Mouse (Mus musculus) frontal cortex, adult (tissue): ENCODE data around the gene Phlpp2.
A peak's percentile ranks its signal among the peaks of the same experiment; 100 is the strongest.

Experiments
- ATAC-seq: cut with Nextera tagmentation; 2 replicates; pipeline ENCODE4 v1.9.2; 2017; ENCODE audit warnings: mild to moderate bottlenecking, moderate library complexity, mixed read lengths; ENCODE audit not compliant: low TSS enrichment

The Phlpp2 gene

DNA sequence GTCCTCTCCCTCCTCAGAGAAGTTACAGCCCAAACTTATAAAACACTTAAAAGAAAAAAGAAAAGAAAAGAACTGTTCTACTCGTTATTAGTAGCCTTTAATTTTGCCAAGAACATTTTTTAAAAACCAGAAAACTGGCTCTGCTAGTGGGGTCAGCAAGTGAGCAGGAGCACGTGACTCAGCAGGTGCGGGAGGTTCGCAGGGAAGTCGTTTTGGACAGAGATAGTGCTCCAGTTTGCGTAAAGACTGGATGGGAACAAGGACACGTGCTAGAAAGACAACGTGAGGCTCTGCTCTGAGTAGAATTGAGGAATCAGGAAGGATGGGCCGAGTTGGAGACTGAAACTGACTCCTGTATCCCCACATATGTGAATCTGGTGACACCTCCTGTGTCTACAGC, 94.6 kb downstream of the Phlpp2 start:
- no peak for ATAC-seq

DNA sequence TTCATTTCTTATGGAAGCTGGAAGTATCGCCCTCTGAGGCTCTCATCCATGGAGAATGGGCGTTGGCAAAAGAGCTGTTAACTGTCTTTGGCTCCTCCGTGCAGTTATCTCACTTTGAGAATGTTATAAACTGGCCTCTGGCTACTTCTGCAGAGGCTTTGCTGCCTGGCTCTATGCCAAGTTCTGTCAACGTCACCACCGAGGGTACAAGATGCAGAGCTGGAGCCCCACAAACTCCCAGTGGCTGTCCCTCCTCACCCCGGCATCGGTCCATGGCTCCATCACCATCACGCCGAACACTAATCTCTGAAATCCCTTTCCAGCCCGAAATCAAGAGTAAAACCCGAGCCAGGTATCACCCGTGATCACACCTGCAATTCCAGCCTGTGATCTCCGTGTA, 95.1 kb downstream of the Phlpp2 start:
- no peak for ATAC-seq

DNA sequence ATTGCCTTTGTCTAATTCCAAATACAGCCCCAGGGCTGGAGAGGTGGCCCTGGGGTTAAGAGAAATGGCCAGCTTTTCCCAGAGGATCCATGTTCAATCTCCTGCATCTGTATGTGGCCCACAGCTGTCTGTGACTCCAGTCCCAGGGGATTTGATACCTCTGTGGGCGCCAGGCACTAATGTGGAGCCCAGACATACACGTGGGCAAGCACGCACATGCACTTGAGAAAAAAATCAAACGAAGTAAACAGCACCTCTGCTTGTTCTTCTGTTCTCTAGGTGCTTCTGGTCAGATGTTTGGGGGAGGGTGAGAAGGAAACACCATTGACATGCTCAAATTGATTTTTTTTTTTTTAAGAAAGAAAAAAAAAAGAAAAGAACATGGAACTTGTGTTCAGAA, 95.8 kb downstream of the Phlpp2 start:
- ATAC-seq, result no peak

DNA sequence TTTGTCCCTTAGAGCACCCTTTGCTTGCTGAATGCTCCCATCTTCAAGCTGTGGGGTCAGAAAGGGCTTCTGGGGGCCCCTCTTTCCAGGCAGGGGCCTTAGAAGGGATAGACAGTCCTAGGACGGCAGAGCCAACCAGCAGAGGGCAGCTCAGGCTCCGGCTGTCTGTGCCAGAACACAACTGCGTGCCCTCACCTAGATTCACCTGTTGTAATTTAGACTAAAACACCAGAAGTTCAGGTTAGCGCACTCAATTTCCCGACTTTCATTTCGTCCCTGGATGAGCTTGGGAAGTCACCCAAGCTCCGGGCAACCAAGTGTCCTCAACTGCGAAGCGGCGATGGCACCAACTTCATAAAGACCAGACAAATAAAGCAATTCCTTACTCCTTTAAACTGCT, 100.5 kb downstream of the Phlpp2 start:
- no peak for ATAC-seq

DNA sequence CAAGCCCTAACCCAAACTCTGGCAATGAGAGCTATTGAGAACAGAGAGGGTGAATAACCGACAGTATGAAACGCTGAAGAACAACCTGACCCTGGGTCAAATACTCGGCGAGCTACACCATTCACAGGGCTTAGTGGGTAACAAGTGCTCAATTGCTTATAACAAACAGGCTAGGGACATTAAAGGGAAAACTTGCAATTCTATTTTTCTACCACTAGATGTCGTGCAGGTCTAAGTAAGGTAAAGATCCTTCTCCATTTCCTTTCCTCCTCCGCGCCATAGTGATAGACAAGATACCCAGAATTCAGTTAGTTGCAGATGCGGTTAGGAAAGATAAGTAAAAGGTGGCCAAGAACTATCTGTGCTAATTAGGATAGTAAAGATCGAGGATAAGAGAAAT, 102.0 kb downstream of the Phlpp2 start:
- ATAC-seq, result peak; percentile 88

DNA sequence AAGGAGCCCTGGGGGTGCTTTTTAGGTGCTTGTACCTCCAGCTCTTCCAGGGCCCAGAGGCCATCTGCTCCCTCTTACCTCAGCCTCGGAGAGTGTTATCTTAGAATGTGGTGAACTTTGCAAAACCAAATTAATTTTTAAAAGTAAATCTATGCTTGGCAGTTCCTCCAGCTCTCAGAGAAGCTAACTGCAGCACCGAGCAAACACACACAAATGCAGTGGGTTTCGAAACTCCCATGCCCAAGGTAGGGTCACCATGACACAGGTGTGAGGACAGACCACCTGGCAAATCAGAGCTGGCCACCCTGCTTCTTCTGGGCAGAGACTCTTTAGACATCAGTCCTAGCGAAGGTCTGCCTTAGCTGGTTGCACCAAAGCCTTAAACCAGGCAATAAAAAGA, 104.6 kb downstream of the Phlpp2 start:
- no peak for ATAC-seq

DNA sequence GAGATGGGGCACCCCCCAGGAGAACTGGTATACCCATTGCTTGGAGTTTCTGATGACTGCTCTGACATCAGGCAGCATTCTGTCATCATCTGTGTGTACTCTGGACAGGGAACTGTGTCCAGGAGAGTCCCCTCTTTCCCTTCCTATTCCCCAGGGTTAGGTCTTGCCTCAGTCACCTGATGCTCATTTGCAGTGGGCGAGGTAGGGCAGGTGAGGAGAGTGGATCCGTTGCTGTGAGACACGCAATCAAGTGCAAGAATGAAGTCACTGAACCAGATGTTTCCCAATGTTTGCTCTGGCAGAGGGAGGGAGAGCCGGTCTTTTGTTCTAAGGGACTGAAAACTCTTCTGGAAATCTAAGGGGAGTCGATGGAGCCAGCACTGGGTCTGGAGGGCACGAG, 111.0 kb downstream of the Phlpp2 start:
- no peak for ATAC-seq

DNA sequence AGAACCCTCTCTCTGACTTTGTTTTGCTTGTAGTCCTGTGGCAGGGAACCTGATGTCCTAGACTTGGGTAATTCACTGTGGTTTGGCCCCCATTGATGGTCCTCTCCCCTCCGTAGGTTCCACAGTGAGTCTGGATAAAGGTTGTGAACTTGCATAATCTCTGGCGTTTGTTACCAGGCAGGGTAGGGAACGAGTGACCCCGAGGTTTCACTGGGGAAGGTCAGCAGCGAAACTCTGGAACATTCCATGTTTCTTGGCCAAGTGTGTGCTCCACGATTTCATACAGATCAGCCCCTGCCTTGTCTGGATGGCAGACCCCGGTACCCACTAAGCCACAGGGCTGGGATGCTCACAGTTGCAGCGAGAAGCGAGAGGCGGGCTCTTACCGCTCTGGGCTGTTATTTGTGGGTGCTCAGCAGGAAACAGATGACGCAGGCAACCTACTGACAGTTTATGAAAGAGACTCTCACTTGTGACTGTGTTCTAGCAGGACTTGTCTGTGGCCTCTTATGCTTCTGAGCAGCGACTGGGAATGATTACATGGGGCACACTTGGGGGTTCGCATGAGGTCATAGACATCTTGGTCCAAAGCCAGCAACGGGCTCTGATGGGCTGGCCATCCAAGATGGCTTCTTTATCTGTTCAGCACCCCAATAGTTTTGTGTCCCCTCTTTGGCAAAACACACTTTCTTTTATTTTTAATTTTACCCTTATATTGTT, 114.2 kb downstream of the Phlpp2 start:
- no peak for ATAC-seq

DNA sequence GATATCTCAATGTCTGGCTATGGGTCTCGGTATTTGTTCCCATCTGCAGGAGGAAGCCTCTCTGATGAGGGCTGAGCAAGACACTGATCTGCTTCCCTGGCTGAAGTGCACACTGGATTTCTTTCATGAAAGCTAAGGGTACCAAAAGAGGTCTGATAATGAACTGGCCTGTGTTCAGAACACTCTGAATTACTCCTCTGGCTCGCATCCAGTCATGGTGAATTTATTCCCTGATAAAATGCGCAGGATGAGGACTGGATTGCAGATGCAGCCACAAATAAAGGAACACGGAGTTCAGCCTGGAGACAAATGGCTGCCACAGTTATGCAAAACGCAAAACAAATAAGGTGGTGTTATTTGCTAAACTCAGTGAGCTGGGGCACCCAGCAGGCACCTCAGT, 115.6 kb downstream of the Phlpp2 start:
- ATAC-seq, result no peak

DNA sequence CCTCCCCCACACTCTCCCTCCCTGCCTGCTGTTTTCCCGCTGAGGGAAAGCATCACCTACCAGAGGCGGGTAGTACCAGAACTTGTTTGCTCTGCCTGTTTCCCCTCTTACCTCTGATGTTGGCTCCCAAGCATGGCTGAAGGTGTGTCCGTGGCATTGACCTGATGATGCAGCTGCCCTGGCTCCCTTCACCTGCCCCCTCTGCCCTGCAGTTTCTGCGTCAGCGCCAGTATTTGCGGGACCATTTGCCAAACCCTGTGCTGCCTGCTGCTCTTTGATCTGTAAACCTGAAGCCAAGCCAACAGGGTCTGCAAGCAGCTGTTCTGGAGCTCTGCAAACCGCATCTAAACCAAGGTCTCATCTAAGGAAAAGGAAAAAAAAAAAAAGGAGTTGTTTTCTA, 118.0 kb downstream of the Phlpp2 start:
- ATAC-seq, result no peak

DNA sequence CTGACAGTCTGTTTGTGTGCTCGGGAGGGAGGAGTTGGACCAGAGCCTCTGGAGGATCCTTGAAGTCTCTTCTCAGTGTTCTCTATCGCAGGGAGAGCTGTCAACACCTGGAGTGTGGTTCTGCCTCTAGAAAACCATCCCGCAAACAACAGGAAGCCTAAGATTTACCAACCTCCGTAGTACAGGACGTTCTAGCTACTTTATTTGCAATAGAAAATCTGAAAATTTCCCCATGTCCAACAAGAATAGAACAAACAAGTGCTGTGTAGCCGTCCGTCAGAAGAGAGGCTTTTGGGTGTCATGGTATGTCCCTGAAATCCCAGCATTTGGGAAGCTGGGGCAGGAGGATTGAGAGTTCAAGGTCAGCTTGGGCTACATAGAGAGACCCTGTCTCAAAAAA, 119.4 kb downstream of the Phlpp2 start:
- no peak for ATAC-seq

DNA sequence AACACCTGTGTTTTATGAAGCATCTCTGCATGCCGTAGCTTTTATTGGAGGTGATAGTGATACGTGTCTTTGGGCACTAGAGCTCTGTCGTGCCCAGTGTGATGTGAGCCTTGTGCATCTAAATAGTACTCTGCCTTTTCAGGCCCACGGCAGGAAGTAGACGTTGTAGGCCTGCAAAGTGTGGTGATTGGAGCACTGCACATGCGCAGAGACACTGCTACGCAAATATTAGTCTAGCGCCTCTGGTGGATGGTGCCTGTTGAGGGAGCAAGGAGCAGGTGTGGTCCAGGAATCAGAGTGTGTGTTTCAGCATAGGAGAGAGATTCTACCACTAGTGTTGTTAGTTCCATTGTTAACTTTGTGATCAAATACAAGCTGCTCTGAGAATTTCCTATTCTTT, 120.8 kb downstream of the Phlpp2 start:
- ATAC-seq, result no peak

DNA sequence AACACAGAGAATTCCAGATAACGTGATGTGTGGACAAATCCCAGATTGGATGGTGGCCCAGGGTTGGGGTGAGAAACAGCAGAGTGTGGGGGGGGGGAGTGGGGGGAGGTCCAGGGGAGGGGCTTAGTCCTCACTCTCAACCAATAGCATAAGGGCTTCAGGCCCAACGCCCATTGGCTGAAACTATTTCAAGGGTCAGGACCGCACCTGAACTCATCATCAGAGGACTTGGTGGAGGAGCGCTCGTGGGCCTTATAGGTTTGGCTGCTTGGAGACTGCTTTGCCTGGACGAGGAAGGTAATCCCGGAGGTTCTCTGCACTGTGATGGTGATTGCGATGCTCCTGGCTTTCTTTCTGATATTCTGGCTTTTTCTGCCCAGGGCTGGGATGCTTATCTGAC, 121.9 kb downstream of the Phlpp2 start, which contains the start of gene Tat:
Gene Tat, plus strand, starts transcription at position 214 of the 400 bp plus-strand sequence.
- no peak for ATAC-seq

DNA sequence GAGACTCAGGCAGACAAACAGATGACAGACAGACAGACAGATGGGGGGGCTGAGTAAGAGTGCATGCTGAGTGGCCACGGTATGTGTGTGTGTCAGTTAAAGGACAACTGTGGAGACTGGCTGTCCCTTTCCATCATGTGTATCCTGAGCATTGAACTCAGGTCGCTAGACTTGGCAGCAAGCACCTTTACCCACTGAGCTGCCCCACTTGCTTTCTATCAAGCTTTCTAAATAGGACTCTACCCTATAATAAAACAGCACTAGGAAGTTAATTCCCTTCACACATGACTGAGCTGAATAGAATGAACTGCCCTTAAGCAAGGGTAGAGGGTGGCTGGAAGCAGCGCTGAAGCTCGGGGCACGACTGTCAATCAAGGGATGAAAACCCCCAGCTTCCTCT, 123.8 kb downstream of the Phlpp2 start:
- ATAC-seq, result no peak

DNA sequence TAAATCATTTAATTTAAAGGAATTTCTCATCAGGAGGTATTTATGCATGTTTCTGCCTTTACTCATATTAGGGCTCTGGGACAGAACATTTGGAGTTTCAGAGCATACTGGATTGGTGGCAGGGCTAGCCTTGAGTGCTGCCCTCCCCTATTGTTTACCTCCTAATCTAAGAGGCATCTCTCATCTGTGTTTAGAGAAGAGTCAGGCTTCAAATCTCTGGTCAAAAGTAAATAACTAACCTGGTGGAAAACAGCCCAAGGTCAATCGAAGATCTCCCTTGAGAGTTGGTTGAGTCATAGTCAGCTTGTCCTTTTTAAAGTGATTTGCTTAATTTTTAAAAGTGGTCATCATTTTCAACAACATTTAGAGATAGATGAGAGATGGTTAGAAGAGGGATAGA, 124.6 kb downstream of the Phlpp2 start:
- no peak for ATAC-seq
